9 mouse cellular contexts compared by ENCODE assay signal in the genomic region with DNA sequence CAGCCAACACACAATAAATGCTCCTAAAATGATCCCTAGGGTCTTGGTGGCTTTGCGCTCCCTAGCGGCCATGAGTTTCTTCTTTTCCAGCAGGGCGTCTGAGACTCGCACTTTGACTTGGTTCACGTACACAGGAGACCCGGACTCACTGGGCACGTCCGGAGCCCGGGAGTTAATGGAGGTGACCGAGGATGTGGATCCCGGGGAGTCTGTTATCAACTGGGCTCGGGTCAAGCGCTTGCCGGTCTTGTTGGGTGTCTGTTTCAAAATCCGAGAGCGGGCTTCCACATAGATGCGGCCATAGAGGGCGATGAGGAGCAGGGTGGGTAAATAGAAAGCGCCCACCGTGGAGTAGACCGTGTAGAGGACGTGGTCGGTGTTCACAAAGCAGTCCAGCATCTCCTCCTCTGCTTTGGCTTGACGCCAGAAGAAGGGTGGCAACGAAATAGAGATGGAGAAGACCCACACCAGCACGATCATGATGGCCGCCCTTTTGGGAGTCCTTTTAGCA. TPM values are rescaled to one million over a fixed set of nuclear protein-coding genes. Genes with fewer than 3 reads are reported as not detected.
DNase-seq lines count a peak whose midpoint lies in the region; ATAC-seq and TF ChIP-seq lines count a peak whose summit lies in the region.
"Had no signal": no experiment of that assay in that cellular context is flagged by ENCODE, and none has a peak within 500 bp of the region (broad histone marks: within the 10 kb centered on the region; RNA-seq: fewer than 3 reads in every experiment).

No protein-coding gene starts in this region.

- H3K9ac ChIP-seq in lung, embryonic 15.5 days: no peak overlapping the region
- H3K9ac ChIP-seq in heart, postnatal 0 days (replicated peaks; ENCODE audit: low read depth, low read length): no peak overlapping the region
- H3K9ac ChIP-seq: liver, embryonic 14.5 days had no signal

- H3K36me3 ChIP-seq in lung, embryonic 15.5 days: no peaks in the 10 kb centered on the region
- no peaks in the 10 kb centered on the region for H3K36me3 ChIP-seq in heart, postnatal 0 days (replicated peaks; ENCODE audit: control insufficient read depth, insufficient read depth, low read length)
- no peaks in the 10 kb centered on the region for H3K36me3 ChIP-seq in midbrain, embryonic 10.5 days

- H3K4me2 ChIP-seq in lung, embryonic 15.5 days: peak overlapping the region; percentile 100
- peak overlapping the region; percentile 91 for H3K4me2 ChIP-seq in heart, postnatal 0 days (ENCODE audit: low read depth, low read length)

- H3K9me3 ChIP-seq in lung, embryonic 15.5 days: no peaks in the 10 kb centered on the region
- no peaks in the 10 kb centered on the region for H3K9me3 ChIP-seq in heart, postnatal 0 days (replicated peaks; ENCODE audit: control insufficient read depth, low read length)
- no peaks in the 10 kb centered on the region for H3K9me3 ChIP-seq in midbrain, embryonic 10.5 days (replicated peaks)

- H3K27ac ChIP-seq in lung, embryonic 15.5 days: no peak overlapping the region
- H3K27ac ChIP-seq in heart, postnatal 0 days (ENCODE audit: low read depth): no peak overlapping the region
- H3K27ac ChIP-seq in midbrain, embryonic 10.5 days (replicated peaks): 0 out of 2 replicates have a peak overlapping the region, but pooled peaks have one; percentile 82
- H3K27ac ChIP-seq: liver, embryonic 14.5 days had no signal

- no peak for ATAC-seq in lung, embryonic 15.5 days (ENCODE audit: borderline replicate concordance, extremely low read depth, low FRiP score, low TSS enrichment)
- ATAC-seq in heart, postnatal 0 days (ENCODE audit: insufficient read depth, low read depth): no peak
- ATAC-seq in activated CD4-positive, CD25-positive, alpha-beta regulatory T cell, adult 4 months: no peak

- H3K4me1 ChIP-seq in lung, embryonic 15.5 days: peaks cover 21% of the 10 kb centered on the region
- H3K4me1 ChIP-seq in heart, postnatal 0 days (ENCODE audit: control insufficient read depth, insufficient read depth): no peaks in the 10 kb centered on the region
- peaks cover 28% of the 10 kb centered on the region for H3K4me1 ChIP-seq in midbrain, embryonic 10.5 days

- peak; percentile 17; the same call in 1 of the 2 replicates for TF ChIP-seq CTCF in heart, postnatal 0 days (IDR thresholded peaks at IDR 0.05; ENCODE audit: low read depth)

- no peak for DNase-seq in lung, postnatal 10 days
- peak; percentile 44 for DNase-seq in embryo, embryonic 9.5 days (ENCODE audit: extremely low spot score)
- DNase-seq in heart, postnatal 0 days (ENCODE audit: low spot score): no peak
- peak; percentile 16 to 23 for DNase-seq in layer of hippocampus, postnatal 36 days
- DNase-seq in midbrain, embryonic 10.5 days (ENCODE audit: low spot score): peak; percentile 47
- peak; percentile 8 for DNase-seq in thymus, postnatal 36 days

- no peak for TF ChIP-seq EP300 in heart, postnatal 0 days (IDR thresholded peaks at IDR 0.05; ENCODE audit: low read depth)

- peaks cover 41% of the 10 kb centered on the region for H3K27me3 ChIP-seq in lung, embryonic 15.5 days
- peaks cover 62% of the 10 kb centered on the region for H3K27me3 ChIP-seq in heart, postnatal 0 days (ENCODE audit: control insufficient read depth, insufficient read depth, low read length)
- H3K27me3 ChIP-seq in midbrain, embryonic 10.5 days (ENCODE audit: low read depth, poor library complexity, severe bottlenecking): peaks cover 56% of the 10 kb centered on the region

- 5% methylated on average over 27 of the region's 27 CpGs for WGBS in lung, embryonic 15.5 days
- 5% methylated on average over 27 of the region's 27 CpGs for WGBS in heart, postnatal 0 days
- WGBS in midbrain, embryonic 10.5 days: 1% methylated on average over 27 of the region's 27 CpGs

- H3K4me3 ChIP-seq in lung, embryonic 15.5 days: peak overlapping the region; percentile 59
- H3K4me3 ChIP-seq in heart, postnatal 0 days (ENCODE audit: low read depth, low read length): peak overlapping the region; percentile 51
- H3K4me3 ChIP-seq in midbrain, embryonic 10.5 days: peak overlapping the region; percentile 78

RNA-seq across cellular contexts. Expression of a gene that starts 2.0 kb away (rescaled TPM):
- 0.21 and 0.32 TPM in 2 replicates for polyA plus RNA-seq in lung, embryonic 15.5 days (2015; fragmentation: Nextera tagmentation; extraction: Ambion mirVana)
- 0.38 and 0.46 TPM in 2 replicates for total RNA-seq in heart, postnatal 0 days (2014; rRNA removed; ENCODE audit: low replicate concordance)
- 0.07 and 0.08 TPM in 2 replicates for polyA plus RNA-seq in heart, postnatal 0 days (2015; fragmentation: Nextera tagmentation; extraction: Ambion mirVana)
- 10 to 100 TPM in 1 of 2 experiments, 1 to 10 TPM in 1; 9.9 to 14.6 TPM for total RNA-seq in layer of hippocampus, postnatal 36 days (2021)
- polyA plus RNA-seq in midbrain, embryonic 10.5 days (2016; fragmentation: Nextera tagmentation; extraction: Ambion mirVana): 0.48 and 0.62 TPM in 2 replicates
- polyA plus RNA-seq in activated CD4-positive, CD25-positive, alpha-beta regulatory T cell, adult 4 months (2017; shearing (Covaris generic)): not detected

Comparison
In these comparisons a context has a peak if more than half of its experiments do, and no peak if none do; other contexts are left out.
1. DNase-seq: peak in embryo, embryonic 9.5 days (single experiment), layer of hippocampus, postnatal 36 days (2 of 2), midbrain, embryonic 10.5 days (single experiment) and thymus, postnatal 36 days (2 of 2); none in lung, postnatal 10 days (single experiment) and heart, postnatal 0 days (single experiment).
2. Peak in every context shown above with its lines, with median percentiles within 50 percentile points of each other: H3K4me3 ChIP-seq.